Comparison of ENCODE assay signal across 8 mouse cellular contexts in genomic region chr3:57845786-57846661, GRCm38 (mm10). TPM values are rescaled to one million over a fixed set of nuclear protein-coding genes. Genes with fewer than 3 reads are reported as not detected.
DNase-seq lines count a peak whose midpoint lies in the region; ATAC-seq and TF ChIP-seq lines count a peak whose summit lies in the region.

No protein-coding gene starts in this region.

- peaks cover 41% of the 10 kb centered on the region for H3K36me3 ChIP-seq in forebrain, embryonic 10.5 days (replicated peaks)
- H3K36me3 ChIP-seq in hindbrain, postnatal 0 days (ENCODE audit: insufficient read depth, low read length) = peaks cover 4% of the 10 kb centered on the region; the same call in 1 of the 2 replicates
- no peaks in the 10 kb centered on the region for H3K36me3 ChIP-seq in liver, embryonic 14.5 days (replicated peaks; ENCODE audit: control insufficient read depth, insufficient read depth, low read depth)

- no peak for ATAC-seq in cerebellum, adult (ENCODE audit: insufficient number of reproducible peaks, low FRiP score, low TSS enrichment)
- no peak for ATAC-seq in Patski
- ATAC-seq in hindbrain, postnatal 0 days = no peak
- ATAC-seq in liver, embryonic 14.5 days (ENCODE audit: insufficient read depth) = no peak

- no peak for TF ChIP-seq CTCF in Patski (IDR thresholded peaks at IDR 0.05)
- peak; percentile 42 for TF ChIP-seq CTCF in hindbrain, postnatal 0 days (IDR thresholded peaks at IDR 0.05; ENCODE audit: low read depth)
- TF ChIP-seq CTCF in liver, embryonic 14.5 days (IDR thresholded peaks at IDR 0.05; ENCODE audit: low read depth) = no peak

- no peak for TF ChIP-seq EP300 in liver, embryonic 14.5 days (IDR thresholded peaks at IDR 0.05; ENCODE audit: low read depth)

- no peaks in the 10 kb centered on the region for H3K27me3 ChIP-seq in Patski
- no peaks in the 10 kb centered on the region for H3K27me3 ChIP-seq in forebrain, embryonic 10.5 days (ENCODE audit: poor library complexity, severe bottlenecking)
- no peaks in the 10 kb centered on the region for H3K27me3 ChIP-seq in hindbrain, postnatal 0 days (ENCODE audit: insufficient read depth, low read length)
- H3K27me3 ChIP-seq in liver, embryonic 14.5 days (ENCODE audit: control insufficient read depth, insufficient read depth, low read length) = peaks cover 29% of the 10 kb centered on the region

- H3K4me3 ChIP-seq in forebrain, embryonic 10.5 days = peak overlapping the region; percentile 94
- peak overlapping the region; percentile 100 for H3K4me3 ChIP-seq in hindbrain, postnatal 0 days (ENCODE audit: low read length)
- peak overlapping the region in 1 of 2 experiments; percentile 67; a peak in 2 of 4 replicates for H3K4me3 ChIP-seq in liver, embryonic 14.5 days (ENCODE audit: insufficient read depth in 1 of 2, low read depth in 2 of 2, low read length in 2 of 2)

- POLR2A ChIA-PET in Patski (lab: Charles Lee) = interaction anchor here (0.6 to 1.5 kb wide), 3 partner anchors 217 to 274 kb away, joined by 3 to 5 read pairs (median 5); no protein-coding TSS in a partner anchor

- WGBS in forebrain, embryonic 10.5 days = 16% methylated on average over 11 of the region's 11 CpGs
- 5% methylated on average over 11 of the region's 11 CpGs for WGBS in hindbrain, postnatal 0 days
- 41% methylated on average over 11 of the region's 11 CpGs for WGBS in liver, embryonic 14.5 days (ENCODE audit: insufficient replicate concordance)

- CTCF ChIA-PET in Patski (lab: Charles Lee) = interaction anchor here (0.9 to 2.2 kb wide), 6 partner anchors 10 to 311 kb away, joined by 3 to 6 read pairs (median 4); no protein-coding TSS in a partner anchor

- peaks cover 25% of the 10 kb centered on the region for H3K4me1 ChIP-seq in forebrain, embryonic 10.5 days
- H3K4me1 ChIP-seq in hindbrain, postnatal 0 days (ENCODE audit: insufficient read depth, low read length) = peaks cover 8% of the 10 kb centered on the region; the same call in 1 of the 2 replicates
- H3K4me1 ChIP-seq in liver, embryonic 14.5 days (replicated peaks; ENCODE audit: control insufficient read depth in 2 of 2, insufficient read depth in 2 of 2, low read length in 1 of 2) = no peaks in the 10 kb centered on the region

- peak overlapping the region; percentile 76 for H3K4me2 ChIP-seq in hindbrain, postnatal 0 days (ENCODE audit: low read depth, low read length)
- peak overlapping the region; percentile 77 for H3K4me2 ChIP-seq in liver, embryonic 14.5 days (ENCODE audit: low read depth)

- peak overlapping the region; percentile 100 for H3K9ac ChIP-seq in hindbrain, postnatal 0 days (replicated peaks; ENCODE audit: low read length)
- H3K9ac ChIP-seq in liver, embryonic 14.5 days (replicated peaks) = no peak overlapping the region

- H3K9me3 ChIP-seq in forebrain, embryonic 10.5 days = peaks cover 5% of the 10 kb centered on the region; the same call in 1 of the 2 replicates
- H3K9me3 ChIP-seq in hindbrain, postnatal 0 days (ENCODE audit: low read length) = no peaks in the 10 kb centered on the region
- no peaks in the 10 kb centered on the region for H3K9me3 ChIP-seq in liver, embryonic 14.5 days (ENCODE audit: control insufficient read depth, low read length)

- in situ Hi-C loops in Patski (cut with MboI; ENCODE audit: low pct_unique_long_range_greater_than_20kb) = loop anchor here (5.0 to 10.0 kb wide), 2 partner anchors 276 to 589 kb away; no protein-coding TSS in a partner anchor

- peak; percentile 22 for DNase-seq in cerebellum, adult 11-12 months
- peak; percentile 17 for DNase-seq in Patski (ENCODE audit: low read depth, low spot score)
- peak; percentile 22 for DNase-seq in forebrain, embryonic 10.5 days (ENCODE audit: extremely low spot score, low spot score)
- DNase-seq in hindbrain, postnatal 0 days (ENCODE audit: low spot score) = peak; percentile 77
- no peak for DNase-seq in liver, embryonic 14.5 days (ENCODE audit: low read depth in 3 of 3, low spot score in 3 of 3)
- DNase-seq in right cerebral cortex, postnatal 14 days = peak; percentile 30
- DNase-seq in natural killer cell, adult 2 months (ENCODE audit: low spot score in 2 of 2) = no peak

- peak overlapping the region; percentile 98 for H3K27ac ChIP-seq in forebrain, embryonic 10.5 days
- peak overlapping the region; percentile 99 for H3K27ac ChIP-seq in hindbrain, postnatal 0 days
- H3K27ac ChIP-seq in liver, embryonic 14.5 days = no peak overlapping the region

RNA-seq across cellular contexts. Expression of gene Pfn2, which starts 1.9 kb away (rescaled TPM):
- polyA plus RNA-seq in Patski (2021) = 226 TPM
- 161 and 167 TPM in 2 replicates for polyA plus RNA-seq in forebrain, embryonic 10.5 days (2016; fragmentation: Nextera tagmentation; extraction: Ambion mirVana)
- total RNA-seq in hindbrain, postnatal 0 days (2014; rRNA removed) = 349 and 355 TPM in 2 replicates
- 714 and 750 TPM in 2 replicates for polyA plus RNA-seq in hindbrain, postnatal 0 days (2015; fragmentation: Nextera tagmentation; extraction: Ambion mirVana)
- 3.1 and 3.6 TPM in 2 replicates for polyA plus RNA-seq in liver, embryonic 14.5 days (2012; rRNA removed)
- 4.1 and 4.2 TPM in 2 replicates for polyA plus RNA-seq in liver, embryonic 14.5 days (2014; fragmentation: Nextera tagmentation; extraction: Ambion mirVana)

Comparison
In these comparisons a context has a peak if more than half of its experiments do, and no peak if none do; other contexts are left out.
1. DNase-seq: peak in cerebellum, adult 11-12 months (single experiment), Patski (single experiment), forebrain, embryonic 10.5 days (single experiment), hindbrain, postnatal 0 days (single experiment) and right cerebral cortex, postnatal 14 days (single experiment); none in liver, embryonic 14.5 days (0 of 3) and natural killer cell, adult 2 months (0 of 2).
2. RNA of gene Pfn2, which starts 1.9 kb away (polyA plus RNA-seq): 714 to 750 TPM in hindbrain, postnatal 0 days, 226 TPM in Patski (single experiment) and 161 to 167 TPM in forebrain, embryonic 10.5 days; 3.1 to 4.2 TPM in liver, embryonic 14.5 days; every median in the first group is over 10 times any median in the second.